Mouse (Mus musculus) intestine, postnatal 0 days (tissue): ENCODE results near the gene Esrrg. TPM values are rescaled to one million over a fixed set of nuclear protein-coding genes. Genes with fewer than 3 reads are reported as not detected.

Experiments
- ATAC-seq: fragments of 200-750 bp; cut with Nextera tagmentation; 2 replicates; pipeline ENCODE4 v1.8.0; 2017; ENCODE audit warnings: mild to moderate bottlenecking, moderate TSS enrichment, moderate library complexity
- H3K27ac ChIP-seq: fragments of 300-500 bp; sonication (generic); 2 replicates; pipeline ENCODE4 v1.5.1; 2014; ENCODE audit warnings: mild to moderate bottlenecking, low read depth, low read length, moderate library complexity
- H3K27me3 ChIP-seq: fragments of 300-500 bp; sonication (generic); replicated peaks from 2 replicates; pipeline ENCODE4 v1.6.1; 2014; ENCODE audit warnings: low read length, mixed read lengths; ENCODE audit not compliant: control insufficient read depth, insufficient read depth
- H3K36me3 ChIP-seq: fragments of 300-500 bp; sonication (generic); 2 replicates; pipeline ENCODE4 v1.6.1; 2014; ENCODE audit warnings: mild to moderate bottlenecking, moderate library complexity; ENCODE audit not compliant: control insufficient read depth, insufficient read depth
- H3K4me1 ChIP-seq: fragments of 300-500 bp; sonication (generic); replicated peaks from 2 replicates; pipeline ENCODE4 v1.6.1; 2014; ENCODE audit warnings: antibody characterized with exemption, low read length, mixed read lengths; ENCODE audit not compliant: control insufficient read depth, insufficient read depth
- H3K4me2 ChIP-seq: fragments of 300-500 bp; sonication (generic); replicated peaks from 2 replicates; pipeline ENCODE4 v1.6.1; 2014; ENCODE audit warnings: low read depth, mild to moderate bottlenecking, moderate library complexity
- H3K4me3 ChIP-seq: fragments of 300-500 bp; sonication (generic); 2 replicates; pipeline ENCODE4 v1.5.1; 2014; ENCODE audit warnings: low read depth, low read length
- H3K9ac ChIP-seq: fragments of 300-500 bp; sonication (generic); 2 replicates; pipeline ENCODE4 v1.6.1; 2014; ENCODE audit warnings: mild to moderate bottlenecking, low read depth, low read length
- H3K9me3 ChIP-seq: fragments of 300-500 bp; sonication (generic); 2 replicates; pipeline ENCODE4 v1.6.1; 2016; ENCODE audit warnings: mixed run types; ENCODE audit not compliant: control insufficient read depth
- CTCF ChIP-seq: sonication (generic); IDR thresholded peaks from 2 replicates; pipeline ENCODE4 v1.5.1; 2016; ENCODE audit warnings: low read depth, mild to moderate bottlenecking, control low read depth, antibody characterized with exemption, moderate library complexity
- WGBS: fragments of 180-500 bp; shearing (Covaris S2); extraction: QIAGEN DNeasy Blood & Tissue Kit; methylation state at CpG from one replicate; pipeline ENCODE4 v1.1.7; 2014; 5-methylcytosine and 5-hydroxymethylcytosine counted together
- polyA plus RNA-seq: library from polyadenylated mRNA; unstranded; fragments of >200 nt; fragmentation: Nextera tagmentation; extraction: Ambion mirVana; gene quantifications from 2 replicates; pipeline ENCODE4 v1.2.1, GENCODE M21; 2015

Gene Esrrg
- polyA plus RNA-seq, 1 experiment from 2014 or later, result 1.2 TPM

GRCm38 (mm10) chr1:188119806-188120205 is 511.2 kb downstream of the Esrrg start:
- H3K4me1 ChIP-seq, result no peaks in the 10 kb centered on the region
- no peaks in the 10 kb centered on the region for H3K9me3 ChIP-seq
- ATAC-seq, result no peak
- H3K4me2 ChIP-seq, result no peak overlapping the region
- no peaks in the 10 kb centered on the region for H3K27me3 ChIP-seq
- no peak overlapping the region for H3K27ac ChIP-seq
- no peak overlapping the region for H3K9ac ChIP-seq
- TF ChIP-seq CTCF, result no peak
- H3K4me3 ChIP-seq, result no peak overlapping the region
- 86% methylated on average over 8 of the region's 8 CpGs for WGBS
- H3K36me3 ChIP-seq, result no peaks in the 10 kb centered on the region

DNA sequence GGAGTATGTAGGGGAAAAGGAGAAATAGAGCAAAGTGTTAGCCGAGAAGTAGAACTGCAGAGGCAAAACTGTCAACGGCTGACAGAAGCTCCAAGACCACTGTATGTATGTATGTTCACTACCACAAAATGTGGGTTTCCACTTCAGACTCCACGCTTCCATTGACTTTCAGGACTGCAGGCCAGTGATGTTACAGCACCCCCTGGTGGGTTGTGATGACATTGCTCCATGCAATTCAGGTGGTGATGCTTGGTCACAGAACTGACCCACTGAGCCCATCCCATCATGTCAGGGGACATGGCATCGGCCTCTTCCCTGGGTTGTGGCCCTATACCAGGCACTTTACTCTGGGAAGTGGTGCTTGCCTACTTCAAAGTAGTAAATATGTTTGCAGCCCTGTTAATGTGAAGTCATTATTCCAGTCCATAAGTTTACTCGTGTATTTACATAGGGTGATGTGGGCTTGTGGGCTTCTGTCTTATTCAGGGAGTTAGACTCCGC is 517.0 kb downstream of the Esrrg start:
- H3K4me2 ChIP-seq, result no peak overlapping the region
- WGBS, result 91% methylated on average over 6 of the region's 6 CpGs

DNA sequence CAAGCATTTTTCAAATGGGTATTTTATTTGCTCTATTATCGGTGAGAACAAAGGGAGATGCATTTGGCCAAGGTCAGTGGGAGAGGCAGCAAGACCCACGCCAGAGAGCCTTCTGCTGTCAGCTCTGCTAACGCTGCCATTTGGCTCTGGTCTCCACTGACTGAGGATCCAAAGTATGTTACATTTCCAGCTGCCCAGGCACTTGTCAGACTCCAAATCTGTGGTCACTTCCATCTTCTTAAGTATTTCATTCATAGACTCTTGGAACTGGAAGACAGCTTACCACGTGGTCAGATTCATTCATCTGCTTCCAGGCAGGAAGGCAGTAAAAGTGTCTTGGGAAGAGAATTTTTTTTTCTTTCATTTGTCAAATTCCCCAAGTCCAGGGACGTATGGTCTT is 527.5 kb downstream of the Esrrg start:
- no peaks in the 10 kb centered on the region for H3K4me1 ChIP-seq
- no peak overlapping the region for H3K9ac ChIP-seq
- H3K36me3 ChIP-seq, result no peaks in the 10 kb centered on the region
- H3K27ac ChIP-seq, result no peak overlapping the region
- H3K27me3 ChIP-seq, result no peaks in the 10 kb centered on the region
- TF ChIP-seq CTCF, result no peak
- WGBS, result 44% methylated on average over 5 of the region's 5 CpGs
- no peak for ATAC-seq
- no peaks in the 10 kb centered on the region for H3K9me3 ChIP-seq
- no peak overlapping the region for H3K4me3 ChIP-seq
- no peak overlapping the region for H3K4me2 ChIP-seq

More for the DNA sequence above, 517.0 kb downstream of the Esrrg start:
- ATAC-seq, result no peak
- no peak overlapping the region for H3K4me3 ChIP-seq
- H3K4me1 ChIP-seq, result no peaks in the 10 kb centered on the region
- no peaks in the 10 kb centered on the region for H3K36me3 ChIP-seq
- H3K27ac ChIP-seq, result no peak overlapping the region
- TF ChIP-seq CTCF, result peak; percentile 69
- no peaks in the 10 kb centered on the region for H3K9me3 ChIP-seq
- H3K27me3 ChIP-seq, result no peaks in the 10 kb centered on the region
- H3K9ac ChIP-seq, result no peak overlapping the region

DNA sequence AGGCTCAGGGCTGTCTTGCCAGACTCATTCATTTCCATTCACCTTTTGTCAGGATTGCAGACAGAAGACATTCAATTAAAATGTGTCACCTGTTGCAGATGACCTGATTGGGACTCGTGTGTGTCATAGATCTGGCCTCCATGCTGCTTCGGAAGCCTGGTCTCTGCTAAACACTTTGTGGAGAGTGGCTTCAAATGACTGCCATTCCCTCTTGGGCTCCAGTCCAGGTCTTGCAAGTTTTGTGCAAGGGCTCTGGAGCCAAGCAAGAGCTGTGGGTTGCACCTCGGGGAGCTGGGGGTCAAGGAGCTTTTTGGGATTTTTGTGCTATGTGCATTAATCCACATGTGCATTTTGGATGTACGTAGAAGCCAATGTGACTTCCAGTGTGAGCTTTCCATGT is 530.9 kb downstream of the Esrrg start:
- TF ChIP-seq CTCF, result no peak
- no peak overlapping the region for H3K4me3 ChIP-seq
- H3K4me2 ChIP-seq, result no peak overlapping the region
- no peak overlapping the region for H3K27ac ChIP-seq
- 66% methylated on average over 4 of the region's 4 CpGs for WGBS
- H3K36me3 ChIP-seq, result no peaks in the 10 kb centered on the region
- no peaks in the 10 kb centered on the region for H3K9me3 ChIP-seq
- no peak overlapping the region for H3K9ac ChIP-seq
- no peak for ATAC-seq
- no peaks in the 10 kb centered on the region for H3K4me1 ChIP-seq
- no peaks in the 10 kb centered on the region for H3K27me3 ChIP-seq

DNA sequence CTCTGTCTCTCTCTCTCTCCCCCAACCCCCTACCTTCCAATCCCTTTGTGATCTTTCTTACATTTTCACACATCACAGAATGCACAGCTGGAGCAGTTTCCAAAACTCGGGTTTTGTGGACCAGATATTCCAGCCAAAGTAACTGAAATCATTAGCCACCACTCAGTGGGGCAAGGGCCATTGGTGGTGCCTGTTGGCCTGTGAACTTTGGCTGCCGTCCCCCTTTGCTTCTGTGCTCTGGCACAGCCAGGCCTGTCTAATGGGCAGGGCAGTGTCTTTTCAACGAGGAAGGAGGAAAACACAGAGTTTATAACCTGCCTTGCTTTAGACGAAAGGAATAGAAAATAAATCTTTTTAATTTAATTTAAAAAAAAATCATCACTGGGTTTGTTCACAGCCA is 531.6 kb downstream of the Esrrg start:
- TF ChIP-seq CTCF, result no peak
- Histone ChIP-seq H3K9ac (no peak overlapping the region), H3K36me3 (no peaks in the 10 kb centered on the region), H3K27me3 (no peaks in the 10 kb centered on the region), H3K27ac (no peak overlapping the region), H3K4me1 (no peaks in the 10 kb centered on the region), H3K9me3 (no peaks in the 10 kb centered on the region), H3K4me3 (no peak overlapping the region), H3K4me2 (no peak overlapping the region)
- WGBS, result 71% methylated on average over 4 of the region's 4 CpGs
- ATAC-seq, result no peak

GRCm38 (mm10) chr1:188147381-188148156 is 539.0 kb downstream of the Esrrg start:
- no peak for TF ChIP-seq CTCF
- 0 out of 2 replicates have a peak, but pooled peaks cover 4% of the 10 kb centered on the region for H3K36me3 ChIP-seq
- no peaks in the 10 kb centered on the region for H3K9me3 ChIP-seq
- 80% methylated on average over 12 of the region's 12 CpGs for WGBS
- H3K9ac ChIP-seq, result no peak overlapping the region
- H3K27ac ChIP-seq, result no peak overlapping the region
- no peak for ATAC-seq
- no peaks in the 10 kb centered on the region for H3K27me3 ChIP-seq
- no peaks in the 10 kb centered on the region for H3K4me1 ChIP-seq
- no peak overlapping the region for H3K4me2 ChIP-seq
- no peak overlapping the region for H3K4me3 ChIP-seq
